Mouse (Mus musculus) G1E (cell line): ENCODE results near the gene Phc2.

ENCODE experiments used
- CTCF ChIP-seq: IDR thresholded peaks from 2 replicates; pipeline ENCODE4 v1.5.1; 2012; ENCODE audit warnings: low read depth, low read length, inconsistent platforms, mixed read lengths
- POLR2AphosphoS5 ChIP-seq: IDR thresholded peaks from 2 replicates; pipeline ENCODE4 v1.6.1; 2012; ENCODE audit warnings: low read depth, low read length, inconsistent platforms; ENCODE audit not compliant: insufficient replicate concordance

DNA sequence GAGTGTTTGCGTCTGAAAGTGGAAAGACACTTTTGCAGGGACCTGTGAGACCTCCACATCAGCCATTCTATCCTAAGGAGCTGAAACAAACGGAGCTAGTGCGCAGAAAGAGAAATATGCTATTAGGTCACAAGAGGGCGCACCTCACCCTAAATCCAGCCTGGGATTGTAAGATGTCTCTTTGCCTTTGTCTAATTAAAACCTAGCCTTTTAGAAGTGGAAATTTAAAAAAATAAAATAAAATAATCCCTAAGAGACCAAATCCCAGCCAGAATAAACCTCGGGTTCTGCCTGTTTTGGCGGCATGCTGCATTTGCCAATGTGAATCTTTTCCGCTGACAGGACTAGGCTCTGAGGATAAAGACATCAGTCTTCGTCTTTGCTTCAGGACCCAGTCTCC lies 41.2 kb upstream of the Phc2 start:
- TF ChIP-seq CTCF (peak; percentile 46; the same call in 1 of the 2 replicates), POLR2AphosphoS5 (no peak)
